ENCODE assay signal across 19 mouse cellular contexts in the genomic region with DNA sequence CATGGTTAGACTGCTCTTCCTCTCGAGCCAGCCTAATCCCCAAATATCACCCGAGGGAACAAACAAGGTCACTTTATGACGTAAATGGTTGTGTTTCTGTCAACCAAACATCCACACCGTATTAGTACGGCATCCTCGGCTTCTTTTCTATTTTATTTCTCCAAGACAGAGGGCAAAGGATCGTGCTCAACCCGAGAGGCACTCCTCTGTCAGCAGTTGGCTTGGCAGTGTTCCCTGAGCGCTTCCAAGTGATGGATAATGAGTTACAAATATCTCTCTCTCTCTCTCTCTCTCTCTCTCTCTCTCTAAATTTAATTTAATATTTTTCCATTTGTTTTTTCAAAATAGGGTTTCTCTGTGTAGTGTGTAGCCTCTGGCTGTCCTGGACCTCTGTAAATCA. TPM values are rescaled to one million over a fixed set of nuclear protein-coding genes. Genes with fewer than 3 reads are reported as not detected.
A peak's percentile ranks its signal among the peaks of the same experiment; 100 is the strongest.
DNase-seq lines count a peak whose midpoint lies in the region; ATAC-seq and TF ChIP-seq lines count a peak whose summit lies in the region.
"Had no signal": no experiment of that assay in that cellular context is flagged by ENCODE, and none has a peak within 500 bp of the region (broad histone marks: within the 10 kb centered on the region; RNA-seq: fewer than 3 reads in every experiment).

No protein-coding gene starts in this region.

- no peak for ATAC-seq in kidney, embryonic 15.5 days (replicated peaks; ENCODE audit: low FRiP score)
- no peak for ATAC-seq in midbrain, embryonic 11.5 days (ENCODE audit: low FRiP score)
- no peak for ATAC-seq in midbrain, embryonic 15.5 days (replicated peaks)
- ATAC-seq: forebrain, embryonic 14.5 days; Patski had no signal

- no peaks in the 10 kb centered on the region for H3K79me2 ChIP-seq in myocyte (ENCODE audit: control insufficient read depth, insufficient read depth)

- H3K27ac ChIP-seq in kidney, adult 2 months (ENCODE audit: insufficient read depth, low read depth, low read length): no peak overlapping the region
- H3K27ac ChIP-seq in kidney, embryonic 15.5 days: no peak overlapping the region
- H3K27ac ChIP-seq in midbrain, embryonic 11.5 days (ENCODE audit: low read depth, low read length): no peak overlapping the region
- no peak overlapping the region for H3K27ac ChIP-seq in midbrain, embryonic 15.5 days
- H3K27ac ChIP-seq: embryonic facial prominence, embryonic 12.5 days; heart, embryonic 13.5 days; hindbrain, embryonic 14.5 days; liver, embryonic 15.5 days had no signal

- no peaks in the 10 kb centered on the region for H3K27me3 ChIP-seq in kidney, adult 2 months (replicated peaks; ENCODE audit: control insufficient read depth, insufficient read depth, low read length)
- no peaks in the 10 kb centered on the region for H3K27me3 ChIP-seq in kidney, embryonic 15.5 days
- H3K27me3 ChIP-seq in midbrain, embryonic 11.5 days (ENCODE audit: control insufficient read depth, insufficient read depth, low read length): no peaks in the 10 kb centered on the region
- no peaks in the 10 kb centered on the region for H3K27me3 ChIP-seq in midbrain, embryonic 15.5 days (replicated peaks)
- H3K27me3 ChIP-seq in myocyte (ENCODE audit: control insufficient read depth, insufficient read depth, insufficient read length): no peaks in the 10 kb centered on the region
- H3K27me3 ChIP-seq: embryonic facial prominence, embryonic 12.5 days; heart, embryonic 13.5 days; liver, embryonic 15.5 days; Patski had no signal

- no peak overlapping the region for H3K4me3 ChIP-seq in kidney, adult 2 months (ENCODE audit: insufficient read depth, low read depth, low read length)
- no peak overlapping the region for H3K4me3 ChIP-seq in kidney, embryonic 15.5 days (replicated peaks)
- no peak overlapping the region for H3K4me3 ChIP-seq in midbrain, embryonic 11.5 days (ENCODE audit: low read depth, low read length)
- no peak overlapping the region for H3K4me3 ChIP-seq in midbrain, embryonic 15.5 days
- H3K4me3 ChIP-seq in myocyte: no peak overlapping the region
- H3K4me3 ChIP-seq: embryonic facial prominence, embryonic 12.5 days; heart, embryonic 13.5 days; liver, embryonic 15.5 days had no signal

- 51% methylated on average over 9 of the region's 9 CpGs for WGBS in kidney, adult 2 months
- 63% methylated on average over 9 of the region's 9 CpGs for WGBS in kidney, embryonic 15.5 days
- WGBS in midbrain, embryonic 11.5 days: 83% methylated on average over 9 of the region's 9 CpGs
- WGBS in midbrain, embryonic 15.5 days: 68% methylated on average over 9 of the region's 9 CpGs

- no peaks in the 10 kb centered on the region for H3K4me1 ChIP-seq in kidney, adult 2 months (ENCODE audit: control insufficient read depth, insufficient read depth, low read length)
- H3K4me1 ChIP-seq in kidney, embryonic 15.5 days: peaks cover 13% of the 10 kb centered on the region
- H3K4me1 ChIP-seq in midbrain, embryonic 11.5 days (ENCODE audit: control insufficient read depth, insufficient read depth, low read length): peaks cover 4% of the 10 kb centered on the region
- peaks cover 16% of the 10 kb centered on the region for H3K4me1 ChIP-seq in midbrain, embryonic 15.5 days

- no peak for TF ChIP-seq CTCF in kidney, adult 2 months (conservative IDR thresholded peaks at IDR 0.05; ENCODE audit: insufficient read depth, insufficient read length, low read depth, low read length)

- DNase-seq in kidney, adult 2 months: peak; percentile 69
- DNase-seq in midbrain, embryonic 11.5 days (ENCODE audit: low spot score, missing footprints): peak; percentile 21
- DNase-seq in kidney, postnatal 25 days: peak; percentile 75 to 77
- DNase-seq in heart, postnatal 10 days: no peak
- DNase-seq: adrenal gland, postnatal 36 days; cerebellum, adult 8-10 months; gastrocnemius, postnatal 14 days; heart, adult 18-20 months; heart, postnatal 36 days; midbrain, embryonic 14.5 days had no signal

- no peak overlapping the region for H3K4me2 ChIP-seq in kidney, embryonic 15.5 days
- no peak overlapping the region for H3K4me2 ChIP-seq in midbrain, embryonic 11.5 days
- H3K4me2 ChIP-seq in midbrain, embryonic 15.5 days: no peak overlapping the region
- peak overlapping the region; percentile 27 for H3K4me2 ChIP-seq in myocyte (ENCODE audit: low read depth)
- H3K4me2 ChIP-seq: embryonic facial prominence, embryonic 12.5 days; heart, embryonic 13.5 days; hindbrain, embryonic 14.5 days; liver, embryonic 15.5 days had no signal

- no peak overlapping the region for H3ac ChIP-seq in myocyte (ENCODE audit: control insufficient read depth, insufficient read length)

- no peak overlapping the region for H3K9ac ChIP-seq in kidney, embryonic 15.5 days
- no peak overlapping the region for H3K9ac ChIP-seq in midbrain, embryonic 11.5 days (ENCODE audit: low read length)
- no peak overlapping the region for H3K9ac ChIP-seq in midbrain, embryonic 15.5 days
- H3K9ac ChIP-seq: embryonic facial prominence, embryonic 12.5 days; heart, embryonic 13.5 days; hindbrain, embryonic 14.5 days; liver, embryonic 15.5 days had no signal

- no peaks in the 10 kb centered on the region for H3K36me3 ChIP-seq in kidney, adult 2 months (ENCODE audit: control insufficient read depth, insufficient read depth, low read length)
- no peaks in the 10 kb centered on the region for H3K36me3 ChIP-seq in kidney, embryonic 15.5 days
- no peaks in the 10 kb centered on the region for H3K36me3 ChIP-seq in midbrain, embryonic 11.5 days (ENCODE audit: control insufficient read depth, insufficient read depth, low read length)
- H3K36me3 ChIP-seq in midbrain, embryonic 15.5 days (replicated peaks): no peaks in the 10 kb centered on the region
- H3K36me3 ChIP-seq in myocyte (ENCODE audit: control insufficient read depth, insufficient read depth): no peaks in the 10 kb centered on the region
- H3K36me3 ChIP-seq: embryonic facial prominence, embryonic 12.5 days; heart, embryonic 13.5 days; liver, embryonic 15.5 days had no signal

- no peaks in the 10 kb centered on the region for H3K9me3 ChIP-seq in kidney, embryonic 15.5 days (replicated peaks)
- H3K9me3 ChIP-seq in midbrain, embryonic 11.5 days (ENCODE audit: control insufficient read depth, low read length): no peaks in the 10 kb centered on the region
- no peaks in the 10 kb centered on the region for H3K9me3 ChIP-seq in midbrain, embryonic 15.5 days
- H3K9me3 ChIP-seq: embryonic facial prominence, embryonic 12.5 days; heart, embryonic 13.5 days; liver, embryonic 15.5 days had no signal

- intact Hi-C loops in heart, postnatal 10 days (cut with DNase I): no loop called here

- no peak for TF ChIP-seq POLR2A in kidney, adult 2 months (IDR thresholded peaks at IDR 0.05; ENCODE audit: low read depth, low read length)
- TF ChIP-seq POLR2A in myocyte (IDR thresholded peaks at IDR 0.05; ENCODE audit: insufficient read length, low read depth): no peak

TF ChIP-seq in myocyte, 11 proteins besides CTCF, POLR2A, EP300 and RAD21:
- TF ChIP-seq MYOG (IDR thresholded peaks at IDR 0.05; ENCODE audit: control insufficient read depth in 1 of 3, insufficient read depth in 1 of 3, insufficient read length in 2 of 3, low read depth in 2 of 3) (no peak), SRF (IDR thresholded peaks at IDR 0.05; ENCODE audit: control insufficient read depth, insufficient read length, low read depth) (no peak), CEBPB (IDR thresholded peaks at IDR 0.05; ENCODE audit: insufficient read depth, poor library complexity, severe bottlenecking) (no peak), TCF3 (IDR thresholded peaks at IDR 0.05; ENCODE audit: insufficient read length, low read depth) (no peak), E2F4 (IDR thresholded peaks at IDR 0.05; ENCODE audit: insufficient read depth) (no peak), REST (IDR thresholded peaks at IDR 0.05; ENCODE audit: insufficient read depth, insufficient read length) (no peak), MAX (IDR thresholded peaks at IDR 0.05; ENCODE audit: low read depth) (no peak), POLR2AphosphoS2 (IDR thresholded peaks at IDR 0.05; ENCODE audit: insufficient read length, low read depth) (no peak), TCF12 (IDR thresholded peaks at IDR 0.05; ENCODE audit: insufficient read depth, poor library complexity, severe bottlenecking) (no peak), MYOD1 (IDR thresholded peaks at IDR 0.05; ENCODE audit: control insufficient read depth in 1 of 3, insufficient read length in 2 of 3, low read depth in 2 of 3) (no peak), USF1 (IDR thresholded peaks at IDR 0.05; ENCODE audit: low read depth) (no peak)

RNA-seq across cellular contexts. Expression of a gene that starts 2.9 kb away (rescaled TPM):
- 14.8 and 16.7 TPM in 2 replicates for polyA plus RNA-seq in kidney, adult 2 months (2012; rRNA removed)
- polyA plus RNA-seq in kidney, embryonic 15.5 days (2015; fragmentation: Nextera tagmentation; extraction: Ambion mirVana): 19.6 and 21.5 TPM in 2 replicates
- 25.5 and 26.6 TPM in 2 replicates for polyA plus RNA-seq in midbrain, embryonic 11.5 days (2014; fragmentation: Nextera tagmentation; extraction: Ambion mirVana)
- polyA plus RNA-seq in midbrain, embryonic 15.5 days (2015; fragmentation: Nextera tagmentation; extraction: Ambion mirVana): 38.9 and 39.9 TPM in 2 replicates
- 6.7 TPM for polyA plus RNA-seq in myocyte (2012; fragmentation: generic; extraction: Trizol)
- 10 to 100 TPM; 42.9 to 46.9 TPM for total RNA-seq in heart, postnatal 10 days (2021)

RNA-seq across cellular contexts. Expression of a gene that starts 35.8 kb away (rescaled TPM):
- 42.8 and 46.0 TPM in 2 replicates for polyA plus RNA-seq in kidney, adult 2 months (2012; rRNA removed)
- 135 and 137 TPM in 2 replicates for polyA plus RNA-seq in kidney, embryonic 15.5 days (2015; fragmentation: Nextera tagmentation; extraction: Ambion mirVana)
- 236 and 255 TPM in 2 replicates for polyA plus RNA-seq in midbrain, embryonic 11.5 days (2014; fragmentation: Nextera tagmentation; extraction: Ambion mirVana)
- polyA plus RNA-seq in midbrain, embryonic 15.5 days (2015; fragmentation: Nextera tagmentation; extraction: Ambion mirVana): 155 and 160 TPM in 2 replicates
- polyA plus RNA-seq in myocyte (2012; fragmentation: generic; extraction: Trizol): 87.8 TPM
- 100 to 1,000 TPM; 112 to 117 TPM for total RNA-seq in heart, postnatal 10 days (2021)

RNA-seq across cellular contexts. Expression of a gene that starts 58.4 kb away (rescaled TPM):
- polyA plus RNA-seq in kidney, adult 2 months (2012; rRNA removed): 1.6 and 2.0 TPM in 2 replicates
- polyA plus RNA-seq in kidney, embryonic 15.5 days (2015; fragmentation: Nextera tagmentation; extraction: Ambion mirVana): 0.28 and 0.65 TPM in 2 replicates
- 0.53 and 0.77 TPM in 2 replicates for polyA plus RNA-seq in midbrain, embryonic 11.5 days (2014; fragmentation: Nextera tagmentation; extraction: Ambion mirVana)
- polyA plus RNA-seq in midbrain, embryonic 15.5 days (2015; fragmentation: Nextera tagmentation; extraction: Ambion mirVana): 2.4 and 2.9 TPM in 2 replicates
- 6.5 TPM for polyA plus RNA-seq in myocyte (2012; fragmentation: generic; extraction: Trizol)
- 10 to 100 TPM; 28.8 to 34.0 TPM for total RNA-seq in heart, postnatal 10 days (2021)

Comparison
In these comparisons a context has a peak if more than half of its experiments do, and no peak if none do; other contexts are left out.
1. DNase-seq: peak in kidney, adult 2 months (single experiment), midbrain, embryonic 11.5 days (single experiment) and kidney, postnatal 25 days (2 of 2); none in heart, postnatal 10 days (0 of 2).